ENCODE assay signal across 8 mouse cellular contexts in genomic region chr10:80684214-80684613, GRCm38 (mm10). TPM values are rescaled to one million over a fixed set of nuclear protein-coding genes. Genes with fewer than 3 reads are reported as not detected.
DNase-seq lines count a peak whose midpoint lies in the region; ATAC-seq and TF ChIP-seq lines count a peak whose summit lies in the region.

No protein-coding gene starts in this region.

- no peak overlapping the region for H3K4me3 ChIP-seq in lung, postnatal 0 days (ENCODE audit: low read depth, low read length)
- no peak overlapping the region for H3K4me3 ChIP-seq in forebrain, embryonic 13.5 days

- intact Hi-C loops in left cerebral cortex, postnatal 4 days (cut with DNase I) = no loop called here
- intact Hi-C loops in left cerebral cortex, postnatal 36 days (cut with DNase I) = no loop called here

- ATAC-seq in inflammation-experienced regulatory T-cells, adult 6 months = peak; percentile 53
- ATAC-seq in lung, postnatal 0 days = peak; percentile 62
- ATAC-seq in forebrain, embryonic 13.5 days = no peak

- peak; percentile 98 for TF ChIP-seq CTCF in lung, postnatal 0 days (IDR thresholded peaks at IDR 0.05)

- H3K4me1 ChIP-seq in lung, postnatal 0 days (ENCODE audit: insufficient read depth, low read depth, low read length) = peaks cover 8% of the 10 kb centered on the region
- H3K4me1 ChIP-seq in forebrain, embryonic 13.5 days = peaks cover 7% of the 10 kb centered on the region

- no peak overlapping the region for H3K4me2 ChIP-seq in lung, postnatal 0 days (replicated peaks; ENCODE audit: low read depth, low read length)
- no peak overlapping the region for H3K4me2 ChIP-seq in forebrain, embryonic 13.5 days

- no peak for TF ChIP-seq EP300 in lung, postnatal 0 days (IDR thresholded peaks at IDR 0.05)

- 59% methylated on average over 6 of the region's 6 CpGs for WGBS in lung, postnatal 0 days
- WGBS in forebrain, embryonic 13.5 days = 50% methylated on average over 6 of the region's 6 CpGs

- H3K27me3 ChIP-seq in lung, postnatal 0 days (replicated peaks; ENCODE audit: insufficient read depth, low read length) = no peaks in the 10 kb centered on the region
- no peaks in the 10 kb centered on the region for H3K27me3 ChIP-seq in splenic B cell, adult 2 months (ENCODE audit: control insufficient read depth, insufficient read depth, low read length, poor library complexity, severe bottlenecking)
- no peaks in the 10 kb centered on the region for H3K27me3 ChIP-seq in forebrain, embryonic 13.5 days

- H3K9ac ChIP-seq in lung, postnatal 0 days (replicated peaks; ENCODE audit: low read depth) = no peak overlapping the region
- H3K9ac ChIP-seq in forebrain, embryonic 13.5 days = no peak overlapping the region

- H3K27ac ChIP-seq in lung, postnatal 0 days (ENCODE audit: low read length) = no peak overlapping the region
- no peak overlapping the region for H3K27ac ChIP-seq in forebrain, embryonic 13.5 days

- peaks cover 22% of the 10 kb centered on the region; the same call in 1 of the 2 replicates for H3K36me3 ChIP-seq in lung, postnatal 0 days (ENCODE audit: insufficient read depth, low read length)
- peaks cover 21% of the 10 kb centered on the region for H3K36me3 ChIP-seq in splenic B cell, adult 2 months (ENCODE audit: control insufficient read depth, insufficient read depth, low read length, poor library complexity, severe bottlenecking)
- peaks cover 58% of the 10 kb centered on the region for H3K36me3 ChIP-seq in forebrain, embryonic 13.5 days (ENCODE audit: poor library complexity, severe bottlenecking)

- no peaks in the 10 kb centered on the region for H3K9me3 ChIP-seq in lung, postnatal 0 days (ENCODE audit: low read length)
- H3K9me3 ChIP-seq in forebrain, embryonic 13.5 days (replicated peaks) = no peaks in the 10 kb centered on the region

- DNase-seq in left cerebral cortex, postnatal 4 days = peak; percentile 56
- DNase-seq in left cerebral cortex, postnatal 36 days (ENCODE audit: low spot score in 2 of 2) = no peak
- DNase-seq in Muller cell, postnatal 12 days (ENCODE audit: inconsistent ontology term) = peak; percentile 51
- DNase-seq in cerebellum, postnatal 14 days = peak; percentile 74 to 81
- DNase-seq in lung, postnatal 0 days (ENCODE audit: low spot score) = peak; percentile 85
- DNase-seq in splenic B cell, adult 2 months (ENCODE audit: low read depth, low spot score) = peak; percentile 90

RNA-seq across cellular contexts. Expression of gene Mknk2, which starts 6.3 kb away (rescaled TPM):
- total RNA-seq in left cerebral cortex, postnatal 4 days (2021) = 10 to 100 TPM; 61.6 to 67.1 TPM
- total RNA-seq in left cerebral cortex, postnatal 36 days (2021) = 10 to 100 TPM; 39.9 to 42.0 TPM
- 10 to 100 TPM; 50.3 to 61.4 (median 50.9) TPM for polyA plus RNA-seq in inflammation-experienced regulatory T-cells, adult 6 months (2017; shearing (Covaris generic))
- polyA plus RNA-seq in lung, postnatal 0 days (2015; fragmentation: Nextera tagmentation; extraction: Ambion mirVana) = 92.2 and 103 TPM in 2 replicates
- 52.3 and 55.1 TPM in 2 replicates for polyA plus RNA-seq in forebrain, embryonic 13.5 days (2015; fragmentation: Nextera tagmentation; extraction: Ambion mirVana)

RNA-seq across cellular contexts. Expression of gene Mob3a, which starts 17.6 kb away (rescaled TPM):
- 10 to 100 TPM; 52.0 to 52.1 TPM for total RNA-seq in left cerebral cortex, postnatal 4 days (2021)
- total RNA-seq in left cerebral cortex, postnatal 36 days (2021) = 10 to 100 TPM; 14.0 TPM
- 100 to 1,000 TPM; 190 to 248 (median 240) TPM for polyA plus RNA-seq in inflammation-experienced regulatory T-cells, adult 6 months (2017; shearing (Covaris generic))
- 32.6 and 37.0 TPM in 2 replicates for polyA plus RNA-seq in lung, postnatal 0 days (2015; fragmentation: Nextera tagmentation; extraction: Ambion mirVana)
- polyA plus RNA-seq in forebrain, embryonic 13.5 days (2015; fragmentation: Nextera tagmentation; extraction: Ambion mirVana) = 47.9 and 51.6 TPM in 2 replicates

RNA-seq across cellular contexts. Expression of gene Izumo4, which starts 17.8 kb away (rescaled TPM):
- 10 to 100 TPM; 46.3 to 53.6 TPM for total RNA-seq in left cerebral cortex, postnatal 4 days (2021)
- 10 to 100 TPM; 36.7 to 47.3 TPM for total RNA-seq in left cerebral cortex, postnatal 36 days (2021)
- polyA plus RNA-seq in inflammation-experienced regulatory T-cells, adult 6 months (2017; shearing (Covaris generic)) = 100 to 1,000 TPM in 2 of 3 experiments, 10 to 100 TPM in 1; 71.4 to 109 (median 107) TPM
- 28.7 and 28.8 TPM in 2 replicates for polyA plus RNA-seq in lung, postnatal 0 days (2015; fragmentation: Nextera tagmentation; extraction: Ambion mirVana)
- 24.5 and 26.3 TPM in 2 replicates for polyA plus RNA-seq in forebrain, embryonic 13.5 days (2015; fragmentation: Nextera tagmentation; extraction: Ambion mirVana)

RNA-seq across cellular contexts. Expression of gene Btbd2, which starts 27.3 kb away (rescaled TPM):
- 10 to 100 TPM; 80.9 to 83.2 TPM for total RNA-seq in left cerebral cortex, postnatal 4 days (2021)
- total RNA-seq in left cerebral cortex, postnatal 36 days (2021) = 100 to 1,000 TPM in 1 of 2 experiments, 10 to 100 TPM in 1; 93.4 to 100 TPM
- polyA plus RNA-seq in inflammation-experienced regulatory T-cells, adult 6 months (2017; shearing (Covaris generic)) = 10 to 100 TPM in 1 of 3 experiments, 1 to 10 TPM in 2; 3.4 to 10.4 (median 9.2) TPM
- 41.7 and 42.9 TPM in 2 replicates for polyA plus RNA-seq in lung, postnatal 0 days (2015; fragmentation: Nextera tagmentation; extraction: Ambion mirVana)
- 59.2 and 61.2 TPM in 2 replicates for polyA plus RNA-seq in forebrain, embryonic 13.5 days (2015; fragmentation: Nextera tagmentation; extraction: Ambion mirVana)

RNA-seq across cellular contexts. Expression of gene Ap3d1, which starts 57.9 kb away (rescaled TPM):
- total RNA-seq in left cerebral cortex, postnatal 4 days (2021) = 100 to 1,000 TPM; 142 to 145 TPM
- 100 to 1,000 TPM; 133 to 160 TPM for total RNA-seq in left cerebral cortex, postnatal 36 days (2021)
- 10 to 100 TPM; 20.9 to 33.0 (median 29.8) TPM for polyA plus RNA-seq in inflammation-experienced regulatory T-cells, adult 6 months (2017; shearing (Covaris generic))
- polyA plus RNA-seq in lung, postnatal 0 days (2015; fragmentation: Nextera tagmentation; extraction: Ambion mirVana) = 49.3 and 58.2 TPM in 2 replicates
- polyA plus RNA-seq in forebrain, embryonic 13.5 days (2015; fragmentation: Nextera tagmentation; extraction: Ambion mirVana) = 80.2 and 82.9 TPM in 2 replicates

Comparison
In these comparisons a context has a peak if more than half of its experiments do, and no peak if none do; other contexts are left out.
1. DNase-seq: peak in left cerebral cortex, postnatal 4 days (single experiment), Muller cell, postnatal 12 days (single experiment), cerebellum, postnatal 14 days (2 of 2), lung, postnatal 0 days (single experiment) and splenic B cell, adult 2 months (single experiment); none in left cerebral cortex, postnatal 36 days (0 of 2).